Mouse (Mus musculus): ENCODE data around the gene Mymx.
A peak's percentile ranks its signal among the peaks of the same experiment; 100 is the strongest.

The Mymx gene

DNA sequence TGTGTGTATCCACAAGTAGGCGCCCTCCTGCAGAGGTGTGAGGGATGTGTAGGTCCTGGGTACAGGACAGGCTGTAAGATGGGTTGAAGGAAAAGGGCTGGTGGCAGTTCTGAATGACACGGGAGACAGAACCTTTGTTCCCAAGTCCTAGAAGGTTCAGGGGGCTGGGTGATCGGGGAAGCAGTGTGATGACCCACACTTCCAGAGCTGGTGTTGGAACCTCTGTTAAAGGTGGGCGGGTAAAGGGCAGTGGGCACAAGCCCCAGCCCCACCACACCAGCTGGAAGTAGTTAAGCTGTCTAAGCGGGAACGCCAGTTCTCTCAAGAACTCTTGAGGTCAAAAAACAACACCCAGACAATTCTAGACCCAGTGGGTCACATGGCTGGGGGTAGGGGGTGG lies 11.5 kb downstream of the Mymx start:
- DNase-seq (ENCODE audit: low read depth in 1 of 2, low spot score in 2 of 2), result no peak

DNA sequence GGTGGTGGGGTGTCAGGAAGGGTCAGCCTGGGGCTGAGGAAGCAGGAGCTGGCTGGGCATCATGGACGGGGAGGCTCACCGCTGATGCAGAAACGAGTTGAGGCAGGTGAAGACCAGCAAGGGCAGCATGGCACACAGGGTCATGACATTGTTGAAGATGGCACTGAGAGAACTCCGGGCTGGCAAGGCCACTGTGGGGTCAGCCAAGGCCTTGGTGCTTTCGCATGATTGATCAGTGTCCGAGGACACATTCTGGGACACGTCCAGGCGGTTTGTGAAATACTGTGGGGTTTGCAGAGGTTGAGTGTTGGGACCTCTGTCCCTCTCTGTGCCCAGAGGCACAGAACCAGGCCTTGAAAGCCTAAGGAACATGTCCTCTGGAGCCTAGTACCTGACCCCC lies 12.1 kb downstream of the Mymx start:
- DNase-seq (ENCODE audit: low read depth in 1 of 2, low spot score in 2 of 2), result no peak

DNA sequence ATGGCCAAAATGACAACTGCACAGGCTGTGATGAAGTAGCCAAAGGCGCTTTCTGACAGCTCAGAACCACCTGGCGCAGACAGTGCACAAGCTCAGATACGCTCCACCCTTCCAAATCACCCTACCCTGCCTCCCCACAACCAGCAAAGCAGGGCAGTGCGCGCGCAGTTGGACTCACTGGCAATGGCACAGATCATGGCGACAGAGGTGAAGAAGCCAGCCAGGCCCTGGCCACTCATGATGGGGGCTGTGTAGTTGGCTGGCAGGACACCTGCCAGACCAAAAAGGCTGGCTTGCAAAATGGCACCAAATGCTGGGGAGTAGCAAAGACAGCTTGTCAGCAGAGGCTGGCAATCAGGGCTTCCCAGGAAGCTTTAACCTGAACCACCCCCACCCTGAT lies 12.7 kb downstream of the Mymx start:
- DNase-seq (ENCODE audit: low read depth in 1 of 2, low spot score in 2 of 2), result no peak

DNA sequence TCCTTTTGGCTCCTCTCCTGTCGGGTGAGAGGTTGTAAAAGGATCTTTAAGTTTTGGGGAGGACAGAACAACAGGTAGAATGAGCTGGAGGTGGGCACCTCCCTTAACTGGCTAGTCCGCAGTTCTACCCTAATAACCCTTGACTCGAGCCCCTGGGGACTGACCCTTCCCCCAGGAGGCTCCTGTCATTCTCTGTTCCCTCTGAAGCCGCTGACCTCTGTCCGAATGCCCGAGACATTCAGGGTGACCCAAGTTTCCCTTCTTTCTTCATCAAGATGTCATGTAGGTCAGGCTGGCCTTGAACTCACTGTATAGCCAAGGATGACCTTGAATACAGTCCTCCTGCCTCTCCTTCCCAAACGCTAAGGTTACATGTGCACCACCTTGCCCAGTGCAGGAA lies 13.5 kb downstream of the Mymx start:
- DNase-seq (ENCODE audit: low read depth in 1 of 2, low spot score in 2 of 2), result no peak

DNA sequence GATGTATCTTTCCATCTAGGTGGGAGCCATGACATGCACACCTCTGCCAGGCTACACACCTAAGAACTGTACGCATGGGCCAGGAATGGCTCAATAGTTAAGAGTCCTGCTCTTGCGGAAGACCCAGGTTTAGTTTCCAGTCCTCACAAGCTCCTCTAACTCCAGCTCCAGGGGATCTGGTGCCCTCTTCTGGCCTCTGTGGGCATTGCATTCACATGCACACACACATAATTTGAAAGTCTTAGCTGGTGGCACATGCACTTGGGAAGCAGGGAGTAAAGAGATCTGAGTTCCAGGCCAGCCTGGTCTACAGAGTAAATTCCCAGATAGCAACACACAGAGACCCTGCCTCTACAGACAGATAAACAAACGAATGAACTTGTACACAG lies 15.5 kb downstream of the Mymx start:
- no peak for DNase-seq (ENCODE audit: low read depth in 1 of 2, low spot score in 2 of 2)

DNA sequence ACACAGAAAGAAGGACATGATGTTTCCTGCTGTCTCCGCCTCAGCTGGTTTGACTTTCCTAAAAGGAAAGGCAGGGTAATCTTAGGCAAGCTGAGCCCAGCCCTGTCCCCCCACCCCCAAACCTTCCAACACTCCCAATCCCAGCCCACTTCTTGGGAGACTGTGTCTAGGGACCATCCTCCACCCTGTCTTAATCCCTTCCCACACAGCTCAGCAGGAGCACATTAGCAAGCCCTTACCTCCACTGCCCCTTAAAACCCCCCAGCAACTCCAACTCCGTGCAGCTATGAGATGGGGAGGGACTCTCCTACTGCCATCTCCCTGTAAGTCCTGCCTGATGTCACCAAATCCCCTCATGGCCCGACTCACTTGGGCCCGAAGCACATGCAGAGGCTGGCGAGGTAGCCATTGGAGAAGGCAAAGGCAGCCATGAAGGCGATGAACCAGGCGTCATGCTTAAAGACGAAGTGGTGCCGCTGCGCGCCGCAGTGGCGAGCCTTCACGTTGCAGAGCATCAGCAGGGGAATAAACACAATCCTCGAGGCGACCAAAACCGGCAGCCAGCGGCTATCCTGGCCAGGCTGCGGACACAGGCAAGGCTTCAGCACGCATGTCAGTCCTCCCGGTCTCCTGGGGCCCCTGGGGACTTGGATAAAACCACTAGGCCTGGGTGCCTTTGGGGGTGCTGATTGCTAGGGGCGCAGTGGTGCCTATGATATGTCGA lies 16.0 kb downstream of the Mymx start:
- DNase-seq (ENCODE audit: low read depth in 1 of 2, low spot score in 2 of 2), result no peak

DNA sequence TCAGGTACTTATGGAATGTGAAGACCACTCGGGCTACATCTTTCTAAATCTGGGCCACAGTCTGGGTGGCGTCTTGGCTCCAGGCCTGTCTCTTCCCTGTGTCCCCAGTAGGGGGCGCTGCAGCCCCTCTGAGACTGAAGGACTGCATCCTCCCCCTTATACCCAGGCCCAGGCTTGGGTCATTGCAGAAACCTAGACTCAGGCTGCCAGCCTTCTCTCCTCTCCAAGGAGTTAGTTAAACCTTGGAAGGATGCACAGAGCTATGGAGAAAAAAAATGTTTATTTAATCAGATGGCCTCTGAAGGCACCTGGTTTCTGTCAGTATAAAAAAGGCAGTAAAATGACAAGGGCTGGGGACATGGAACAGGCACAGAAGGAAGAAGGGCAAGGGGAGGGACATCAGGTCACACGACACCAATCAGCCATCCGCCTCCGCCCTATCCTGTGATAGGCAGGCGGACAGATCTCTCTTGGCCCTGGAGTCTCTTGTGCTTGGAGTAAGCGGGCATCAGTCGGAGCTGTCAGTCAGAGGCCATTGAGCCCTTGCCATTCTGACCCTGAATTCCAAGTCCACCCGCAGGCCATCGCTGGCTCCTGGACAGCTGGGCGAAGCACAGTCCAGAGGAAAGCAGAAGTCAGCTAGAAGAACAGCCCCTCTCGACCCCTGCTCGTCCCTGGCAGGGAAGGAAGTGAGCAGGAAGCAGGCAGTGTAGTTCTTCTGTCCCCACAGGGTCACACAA lies 16.8 kb downstream of the Mymx start:
- DNase-seq (ENCODE audit: low read depth in 1 of 2, low spot score in 2 of 2), result peak in 1 of 2 experiments; percentile 50

DNA sequence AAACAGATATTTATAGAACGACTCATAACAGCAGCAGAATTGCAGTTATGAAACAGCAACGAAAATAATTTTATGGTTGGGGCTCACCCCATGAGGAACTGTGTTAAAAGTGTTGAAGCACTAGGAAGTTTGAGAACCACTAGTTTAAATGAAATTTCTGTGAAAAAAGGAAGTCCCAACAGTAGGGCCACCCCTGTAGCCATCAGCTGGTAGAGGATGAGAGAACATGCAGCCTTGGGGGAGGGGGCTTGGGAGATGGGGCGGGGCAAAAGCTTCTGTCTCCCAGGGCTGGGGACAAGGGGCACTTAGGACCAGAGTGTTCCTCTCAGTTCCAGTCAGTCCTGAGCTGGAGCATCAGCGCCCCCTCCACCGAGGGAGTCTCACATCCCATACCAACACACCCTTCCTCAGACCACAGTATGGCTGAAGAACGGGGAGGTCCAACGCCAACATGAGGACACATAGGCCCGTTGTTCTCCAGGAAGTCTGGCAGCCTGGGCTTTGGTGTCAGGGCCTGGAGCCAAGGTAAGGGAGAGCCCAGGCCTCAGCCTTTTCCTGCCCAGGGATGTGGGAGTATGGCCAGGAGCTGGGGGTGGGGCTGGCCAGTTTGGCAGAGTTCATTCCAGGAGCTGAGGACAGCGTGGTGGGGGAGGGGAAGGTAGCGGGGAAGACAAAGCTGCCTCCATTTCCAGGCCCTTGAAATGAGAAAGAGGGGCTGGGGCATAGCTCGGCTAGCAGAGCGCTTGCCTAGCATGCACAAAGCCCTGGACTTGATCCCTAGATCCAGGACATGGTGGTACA lies 17.6 kb downstream of the Mymx start:
- DNase-seq (ENCODE audit: low read depth in 1 of 2, low spot score in 2 of 2), result no peak

DNA sequence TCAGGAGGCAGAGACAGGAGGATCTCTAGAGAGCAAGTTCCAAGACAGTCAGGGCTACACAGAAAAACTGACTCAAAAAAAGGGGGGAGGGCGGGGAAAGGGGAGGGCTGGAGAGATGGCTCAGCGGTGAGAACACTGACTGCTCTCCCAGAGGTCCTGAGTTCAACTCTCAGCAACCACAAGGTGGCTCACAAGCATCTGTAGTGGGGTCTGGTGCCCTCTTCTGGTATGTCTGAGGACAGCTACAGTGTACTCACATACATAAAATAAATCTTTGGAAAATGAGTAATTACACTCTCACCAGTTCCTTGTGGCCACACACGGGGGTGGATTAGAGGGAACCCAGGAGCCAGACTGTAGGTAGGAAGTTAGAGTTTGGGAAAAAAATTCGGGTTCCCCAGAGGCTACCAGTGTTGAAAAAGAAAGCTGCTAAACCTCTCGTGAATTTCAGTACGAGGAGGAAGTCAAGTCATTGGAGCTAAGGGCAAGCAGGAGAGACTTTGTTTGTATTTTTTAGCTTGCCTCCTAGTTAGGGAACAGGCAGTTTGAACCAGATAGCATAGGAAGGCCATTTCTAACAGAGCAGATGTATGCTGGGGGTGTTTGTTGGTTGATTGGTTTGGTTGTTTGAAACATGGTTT lies 19.1 kb downstream of the Mymx start:
- DNase-seq (ENCODE audit: low read depth in 1 of 2, low spot score in 2 of 2), result no peak

DNA sequence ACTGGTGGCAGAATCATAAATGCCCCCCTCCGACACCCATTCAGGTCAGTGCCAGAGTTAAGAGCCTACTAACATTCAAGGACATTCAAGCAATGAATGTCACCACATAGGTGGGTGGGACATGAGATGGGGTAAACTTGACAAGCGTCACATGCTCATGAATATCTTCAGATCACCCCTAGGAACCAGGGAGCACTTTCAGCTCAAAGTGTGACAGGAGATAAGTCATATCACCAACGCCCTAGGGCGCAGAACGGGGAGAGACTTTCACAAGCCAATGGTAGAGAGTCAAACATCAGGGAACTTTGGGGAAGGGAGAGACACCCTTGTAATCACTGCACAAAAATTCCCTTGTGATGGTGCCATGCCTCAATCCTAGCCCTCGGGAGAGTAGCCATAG lies 19.7 kb downstream of the Mymx start:
- DNase-seq (ENCODE audit: low read depth in 1 of 2, low spot score in 2 of 2), result no peak

DNA sequence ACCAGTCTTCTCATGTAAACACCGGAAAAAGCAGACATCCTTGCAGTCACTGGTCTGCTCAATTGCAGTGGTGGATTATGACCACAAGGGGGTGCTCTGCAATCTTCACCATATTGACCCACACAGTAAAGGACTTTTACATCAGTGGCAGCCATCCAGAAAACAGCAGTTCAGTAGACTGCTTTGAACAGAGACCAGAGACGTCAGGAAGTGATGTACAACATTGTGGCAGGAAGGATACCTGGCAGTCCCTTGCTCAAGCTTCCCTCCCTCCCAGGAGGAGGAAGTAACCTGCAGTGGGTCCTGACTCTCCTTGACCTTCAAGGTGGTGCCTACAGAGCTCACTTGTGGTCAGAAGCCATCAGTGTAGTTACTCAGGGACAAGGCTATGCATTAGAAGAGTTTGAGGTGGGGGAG lies 20.3 kb downstream of the Mymx start:
- DNase-seq (ENCODE audit: low read depth in 1 of 2, low spot score in 2 of 2), result peak in 1 of 2 experiments; percentile 48

DNA sequence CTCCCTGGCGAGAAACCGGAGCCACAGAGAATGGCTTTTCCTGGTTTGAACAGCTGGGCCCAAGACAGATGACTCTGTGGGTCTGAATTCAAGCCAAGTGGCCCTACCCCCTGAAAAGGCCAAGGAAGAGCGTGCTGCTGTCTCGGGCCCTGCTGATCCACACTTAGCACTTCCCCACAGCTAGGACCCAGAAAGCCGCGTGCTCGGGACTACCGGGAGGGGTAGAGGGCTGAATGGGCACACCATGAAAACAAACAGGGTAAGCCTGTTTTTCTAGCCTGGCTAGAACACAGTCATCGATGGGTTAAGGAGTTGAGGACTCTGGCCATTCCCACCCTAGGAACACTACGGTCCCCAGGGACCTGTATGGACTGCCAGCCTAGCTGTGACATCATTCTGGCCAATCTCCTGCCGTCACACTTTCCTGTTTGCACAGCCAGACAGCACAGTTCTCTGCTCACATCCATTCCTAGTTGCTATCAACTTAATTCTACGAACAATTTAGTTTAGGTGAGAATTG lies 20.9 kb downstream of the Mymx start:
- DNase-seq (ENCODE audit: low read depth in 1 of 2, low spot score in 2 of 2), result no peak

DNA sequence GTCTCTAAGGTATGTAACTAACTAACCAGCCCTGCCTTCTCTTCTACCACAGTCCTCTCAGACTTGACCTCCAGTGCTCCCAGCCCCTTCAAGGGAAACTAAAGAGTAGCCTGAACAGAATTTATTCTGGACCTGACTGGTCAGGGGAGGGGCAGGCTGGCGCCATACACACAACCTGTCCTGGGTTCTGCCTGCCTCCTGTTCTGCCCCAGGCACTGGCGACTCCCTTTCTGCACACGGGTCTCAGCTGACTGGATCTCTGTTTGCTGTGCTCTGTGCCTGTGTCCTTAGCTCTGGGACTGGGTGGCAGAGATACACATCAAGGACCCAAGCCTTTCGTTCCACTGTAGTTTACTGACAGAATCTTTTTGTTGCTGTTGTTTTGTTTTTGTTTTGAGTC lies 22.3 kb downstream of the Mymx start:
- DNase-seq (ENCODE audit: low read depth in 1 of 2, low spot score in 2 of 2), result no peak

DNA sequence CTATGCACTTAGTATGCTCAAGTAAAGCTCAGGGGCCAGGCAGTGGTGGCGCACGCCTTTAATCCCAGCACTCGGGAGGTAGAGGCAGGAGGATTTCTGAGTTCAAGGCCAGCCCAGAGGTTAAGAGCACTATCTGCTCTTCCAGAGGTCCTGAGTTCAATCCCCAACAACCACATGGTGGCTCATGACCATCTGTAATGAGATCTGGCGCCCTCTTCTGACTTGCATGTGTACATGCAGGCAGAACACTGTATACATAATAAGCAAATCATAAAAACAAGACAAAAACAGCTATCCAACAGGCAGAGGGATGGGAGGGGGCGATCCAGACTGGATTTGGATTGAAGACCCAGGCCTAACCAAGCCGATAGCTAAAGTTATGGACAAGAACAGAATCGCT lies 23.1 kb downstream of the Mymx start:
- no peak for DNase-seq (ENCODE audit: low read depth in 1 of 2, low spot score in 2 of 2)

DNA sequence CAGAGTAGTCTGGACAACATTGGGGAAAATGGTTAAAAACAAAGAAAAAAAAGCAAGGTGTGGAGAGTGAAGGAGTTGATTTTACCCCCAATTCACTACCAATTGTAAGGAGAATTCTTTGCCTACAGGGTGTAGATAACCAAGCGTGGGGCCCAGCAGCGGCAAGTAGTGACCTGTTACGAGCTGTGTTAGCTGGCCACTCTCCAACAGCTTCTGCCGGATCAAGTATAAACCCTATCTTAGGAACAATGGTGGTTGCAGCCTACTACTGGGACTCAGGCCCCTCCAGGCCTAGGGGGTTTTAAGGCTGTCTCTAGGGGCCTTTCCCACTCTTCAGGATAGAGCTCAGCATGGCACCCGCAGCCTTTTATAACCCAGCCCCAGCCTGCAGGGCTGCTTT lies 23.7 kb downstream of the Mymx start:
- no peak for DNase-seq (ENCODE audit: low read depth in 1 of 2, low spot score in 2 of 2)

DNA sequence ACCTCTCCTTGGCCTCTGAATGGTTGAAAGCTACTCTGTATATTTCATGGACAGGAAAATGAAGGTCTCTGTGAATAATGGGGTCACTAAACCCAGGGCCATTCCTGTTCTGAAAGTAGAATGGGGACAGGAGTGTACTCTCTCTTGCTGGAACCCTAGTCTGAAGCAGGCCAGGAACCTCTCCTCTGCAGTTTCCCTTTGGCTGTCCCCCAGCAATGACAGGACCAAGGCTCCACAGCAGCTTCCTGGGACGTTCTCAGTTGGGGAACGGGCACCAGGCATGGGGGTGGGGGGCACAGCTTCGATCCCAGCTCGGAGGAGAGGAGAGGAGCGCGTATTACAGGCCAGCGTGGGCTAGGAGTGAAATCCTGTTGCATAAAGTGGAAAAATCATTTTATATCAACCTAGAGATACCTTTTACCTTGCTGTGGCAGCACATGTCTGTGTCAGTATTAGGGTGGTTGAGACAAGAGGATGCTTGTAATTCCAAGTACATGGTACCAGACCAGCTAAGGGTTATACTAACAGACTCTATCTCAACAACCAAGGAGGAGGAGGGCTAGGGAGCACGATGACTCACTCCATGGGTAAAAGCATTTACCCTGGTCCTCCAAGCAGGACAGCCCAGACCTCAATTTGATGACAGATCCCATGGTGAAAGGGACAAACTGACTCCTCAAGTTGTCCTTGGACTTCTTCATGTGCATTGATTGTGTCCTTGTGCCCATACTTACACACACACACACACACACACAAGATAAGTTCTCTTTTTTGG lies 26.6 kb downstream of the Mymx start:
- no peak for DNase-seq (ENCODE audit: low read depth in 1 of 2, low spot score in 2 of 2)

DNA sequence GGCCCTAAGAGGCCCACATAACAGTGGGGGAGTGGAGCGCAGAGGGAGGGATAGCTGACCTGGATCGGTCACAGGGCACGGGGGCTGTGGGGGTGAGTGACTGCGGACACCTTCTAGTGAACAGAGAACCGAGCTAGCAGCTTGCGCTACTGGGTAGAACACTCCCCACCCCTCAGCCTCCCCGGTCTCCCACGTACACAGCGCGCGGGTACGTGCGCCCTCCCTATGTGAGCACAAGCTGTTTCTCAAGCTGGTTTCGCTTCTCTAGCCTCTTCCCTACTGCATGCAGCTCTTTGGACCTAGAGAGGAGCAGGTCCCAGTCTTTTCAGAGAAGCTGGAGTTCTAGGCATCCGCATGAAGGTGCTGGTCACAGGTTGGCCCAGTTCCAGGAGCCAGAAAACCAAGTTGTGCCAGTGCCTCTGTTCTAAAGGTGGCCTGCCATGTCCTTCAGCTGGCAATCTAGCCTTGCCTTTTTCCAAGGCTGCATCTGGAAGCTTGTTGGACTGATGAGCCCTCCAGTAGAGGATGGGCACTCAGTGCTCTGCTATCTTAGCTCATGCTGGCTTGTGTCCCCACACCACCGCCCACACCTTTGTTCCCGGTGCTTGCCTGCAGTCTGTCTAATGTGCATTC lies 27.7 kb downstream of the Mymx start:
- DNase-seq (ENCODE audit: low read depth in 1 of 2, low spot score in 2 of 2), result peak in 1 of 2 experiments; percentile 53

DNA sequence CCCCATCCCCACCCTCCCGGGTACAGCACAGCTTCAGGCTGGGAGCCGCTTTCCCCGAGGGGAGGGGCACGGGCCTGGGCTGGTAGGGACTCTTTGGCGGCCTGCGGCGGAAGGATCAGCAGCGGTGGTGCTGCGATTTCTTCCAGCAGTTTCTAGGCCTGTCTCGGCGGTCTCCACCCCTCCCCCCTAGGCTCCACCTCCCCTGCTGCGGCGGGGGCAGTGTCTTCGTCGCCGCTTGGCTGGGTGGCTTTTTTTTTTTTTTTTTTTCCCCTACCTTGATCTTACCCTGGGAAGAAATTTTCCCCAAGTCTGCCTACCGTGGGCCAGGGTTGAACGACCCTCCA lies 28.1 kb downstream of the Mymx start:
- peak in 1 of 2 experiments; percentile 78 for DNase-seq (ENCODE audit: low read depth in 1 of 2, low spot score in 2 of 2)

DNA sequence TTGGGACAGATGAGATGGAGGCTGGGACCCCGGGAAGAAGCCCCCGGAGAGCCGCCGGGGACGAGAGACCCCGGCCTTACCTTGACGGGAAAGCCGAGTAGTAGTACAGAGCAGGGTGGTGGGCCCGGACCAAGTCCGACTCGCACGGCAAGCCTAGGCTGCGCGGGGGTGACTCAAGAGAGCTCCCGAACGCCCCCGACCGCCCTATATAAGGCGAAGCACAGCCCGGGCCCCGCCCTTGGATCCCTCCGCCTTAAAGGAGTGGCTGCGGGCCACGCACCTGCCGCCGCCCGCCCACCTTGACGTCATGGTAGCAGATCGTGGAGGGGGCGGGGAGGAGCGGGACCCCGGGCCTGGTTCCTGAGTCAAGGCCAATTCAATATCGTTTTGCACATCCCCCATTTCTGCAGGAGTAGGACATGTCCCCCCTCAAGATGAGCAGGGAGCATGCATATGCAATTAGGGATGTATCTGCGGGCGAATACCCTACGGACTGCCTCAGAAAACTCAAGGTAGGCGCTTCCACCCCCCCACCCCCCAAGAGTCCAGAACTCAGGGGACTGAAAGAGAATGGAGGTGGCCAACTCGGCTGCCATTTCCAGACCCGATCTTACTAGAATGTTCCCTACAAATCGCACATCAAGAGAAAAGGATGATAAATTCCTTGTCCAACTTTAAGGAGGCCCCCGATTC lies 28.7 kb downstream of the Mymx start, which contains the start of gene Hsp90ab1:
Hsp90ab1 (minus strand) TSS at position 185 of the 693 bp plus-strand sequence.
- peak; percentile 77 to 92 for DNase-seq (ENCODE audit: low read depth in 1 of 2, low spot score in 2 of 2)

Measured in monocyte, adult 2 months (primary cell).